Mouse (Mus musculus): ENCODE measurements around the gene Gsap.

- TF ChIP-seq CTCF (conservative IDR thresholded peaks at IDR 0.05; ENCODE audit: low read length) (no peak), POU5F1 (IDR thresholded peaks at IDR 0.05; ENCODE audit: borderline replicate concordance, low read length) (no peak)
These were observed 81.0 kb downstream of the Gsap start for GRCm38 (mm10) chr5:21267090-21267489.
